Mouse (Mus musculus) T-helper 1 cell (primary cell): ENCODE results near the gene Il17rd.

ENCODE experiments used
- in situ Hi-C: fragments of 300-600 bp; cut with MboI, MseI; formaldehyde crosslinking; loops from one replicate; pipeline ENCODE4 v1.15.1; 2025; ENCODE audit warnings: high pct_unique_total_duplicates

Il17rd gene

GRCm38 (mm10) chr14:27044221-27044966, 5.7 kb downstream of the Il17rd start:
- in situ Hi-C loops: loop anchor here (5.0 kb wide), 1 partner anchor 43 kb away; no protein-coding TSS in a partner anchor

GRCm38 (mm10) chr14:27044967-27045361, 6.2 kb downstream of the Il17rd start:
- in situ Hi-C loops: loop anchor here (5.0 kb wide), 1 partner anchor 42 kb away; no protein-coding TSS in a partner anchor

GRCm38 (mm10) chr14:27048231-27048956, 9.7 kb downstream of the Il17rd start:
- in situ Hi-C loops: no loop called here

GRCm38 (mm10) chr14:27050043-27050442, 11.3 kb downstream of the Il17rd start:
- in situ Hi-C loops: no loop called here

GRCm38 (mm10) chr14:27050560-27051510, 12.1 kb downstream of the Il17rd start:
- in situ Hi-C loops: no loop called here

- in situ Hi-C loops: no loop called here
Measured at GRCm38 (mm10) chr14:27051511-27051895, 12.8 kb downstream of the Il17rd start.

- in situ Hi-C loops: no loop called here
Measured at GRCm38 (mm10) chr14:27058535-27059223, 19.9 kb downstream of the Il17rd start.

GRCm38 (mm10) chr14:27059224-27059558, 20.4 kb downstream of the Il17rd start:
- in situ Hi-C loops: no loop called here

- in situ Hi-C loops: no loop called here
Measured at GRCm38 (mm10) chr14:27063338-27063737, 24.6 kb downstream of the Il17rd start.

- in situ Hi-C loops: no loop called here
Measured at GRCm38 (mm10) chr14:27066171-27066929, 27.6 kb downstream of the Il17rd start.

GRCm38 (mm10) chr14:27067866-27068271, 29.1 kb downstream of the Il17rd start:
- in situ Hi-C loops: no loop called here

GRCm38 (mm10) chr14:27069434-27070097, 30.8 kb downstream of the Il17rd start:
- in situ Hi-C loops: no loop called here

GRCm38 (mm10) chr14:27070128-27070527, 31.4 kb downstream of the Il17rd start:
- in situ Hi-C loops: no loop called here

GRCm38 (mm10) chr14:27070758-27071157, 32.0 kb downstream of the Il17rd start:
- in situ Hi-C loops: no loop called here

GRCm38 (mm10) chr14:27071985-27072384, 33.2 kb downstream of the Il17rd start:
- in situ Hi-C loops: no loop called here

GRCm38 (mm10) chr14:27075084-27075483, 36.3 kb downstream of the Il17rd start:
- in situ Hi-C loops: no loop called here

- in situ Hi-C loops: no loop called here
Measured at GRCm38 (mm10) chr14:27075909-27076521, 37.3 kb downstream of the Il17rd start.

GRCm38 (mm10) chr14:27076522-27076920, 37.8 kb downstream of the Il17rd start:
- in situ Hi-C loops: no loop called here

GRCm38 (mm10) chr14:27081536-27082275, 43.0 kb downstream of the Il17rd start:
- in situ Hi-C loops: no loop called here
